ENCODE assay signal across 8 mouse cellular contexts in genomic region chr9:14613308-14614204, GRCm38 (mm10). TPM values are rescaled to one million over a fixed set of nuclear protein-coding genes. Genes with fewer than 3 reads are reported as not detected.
DNase-seq lines count a peak whose midpoint lies in the region; ATAC-seq lines count a peak whose summit lies in the region.

No protein-coding gene starts in this region.

- peak overlapping the region; percentile 91 for H3K4me3 ChIP-seq in heart, embryonic 11.5 days (ENCODE audit: low read depth, low read length)
- H3K4me3 ChIP-seq in embryonic facial prominence, embryonic 13.5 days: peak overlapping the region; percentile 91
- H3K4me3 ChIP-seq in intestine, embryonic 16.5 days (ENCODE audit: low read length): peak overlapping the region; percentile 87
- peak overlapping the region; percentile 90 for H3K4me3 ChIP-seq in midbrain, embryonic 12.5 days

- peak overlapping the region; percentile 63 for H3K4me2 ChIP-seq in heart, embryonic 11.5 days
- H3K4me2 ChIP-seq in embryonic facial prominence, embryonic 13.5 days: peak overlapping the region; percentile 75
- peak overlapping the region; percentile 77 for H3K4me2 ChIP-seq in intestine, embryonic 16.5 days (ENCODE audit: low read depth, low read length)
- H3K4me2 ChIP-seq in midbrain, embryonic 12.5 days (replicated peaks): peak overlapping the region; percentile 76

- H3K4me1 ChIP-seq in heart, embryonic 11.5 days (ENCODE audit: control insufficient read depth, insufficient read depth, low read length): peaks cover 44% of the 10 kb centered on the region
- H3K4me1 ChIP-seq in embryonic facial prominence, embryonic 13.5 days: peaks cover 59% of the 10 kb centered on the region
- H3K4me1 ChIP-seq in intestine, embryonic 16.5 days (ENCODE audit: control insufficient read depth, insufficient read depth, low read length): peaks cover 28% of the 10 kb centered on the region
- H3K4me1 ChIP-seq in midbrain, embryonic 12.5 days: peaks cover 33% of the 10 kb centered on the region

- intact Hi-C loops in heart, postnatal 14 days (cut with DNase I): loop anchor here (5.0 kb wide), 1 partner anchor 84 kb away; no protein-coding TSS in a partner anchor

- no peak for ATAC-seq in heart, embryonic 11.5 days (replicated peaks; ENCODE audit: insufficient number of reproducible peaks, low FRiP score, low TSS enrichment)
- no peak for ATAC-seq in embryonic facial prominence, embryonic 13.5 days (ENCODE audit: insufficient number of reproducible peaks, insufficient read depth, low FRiP score, low TSS enrichment, low read depth)
- no peak; the same call in 1 of the 2 replicates for ATAC-seq in intestine, embryonic 16.5 days
- no peak; the same call in 1 of the 2 replicates for ATAC-seq in midbrain, embryonic 12.5 days (ENCODE audit: low FRiP score, low read depth)

- 10% methylated on average over 15 of the region's 15 CpGs for WGBS in heart, embryonic 11.5 days (ENCODE audit: insufficient replicate concordance)
- WGBS in embryonic facial prominence, embryonic 13.5 days: 4% methylated on average over 15 of the region's 15 CpGs
- WGBS in intestine, embryonic 16.5 days: 7% methylated on average over 15 of the region's 15 CpGs
- 10% methylated on average over 15 of the region's 15 CpGs for WGBS in midbrain, embryonic 12.5 days

- no peaks in the 10 kb centered on the region for H3K9me3 ChIP-seq in heart, embryonic 11.5 days (replicated peaks; ENCODE audit: control insufficient read depth, low read length)
- H3K9me3 ChIP-seq in embryonic facial prominence, embryonic 13.5 days: no peaks in the 10 kb centered on the region
- H3K9me3 ChIP-seq in intestine, embryonic 16.5 days (ENCODE audit: control insufficient read depth, low read length): no peaks in the 10 kb centered on the region
- no peaks in the 10 kb centered on the region for H3K9me3 ChIP-seq in midbrain, embryonic 12.5 days

- H3K27me3 ChIP-seq in heart, embryonic 11.5 days (ENCODE audit: control insufficient read depth, insufficient read depth, low read length): no peaks in the 10 kb centered on the region
- no peaks in the 10 kb centered on the region for H3K27me3 ChIP-seq in embryonic facial prominence, embryonic 13.5 days
- no peaks in the 10 kb centered on the region for H3K27me3 ChIP-seq in intestine, embryonic 16.5 days (replicated peaks; ENCODE audit: control insufficient read depth, insufficient read depth, low read length)
- peaks cover 13% of the 10 kb centered on the region; the same call in 1 of the 2 replicates for H3K27me3 ChIP-seq in midbrain, embryonic 12.5 days

- DNase-seq in heart, postnatal 14 days: no peak
- no peak for DNase-seq in left cerebral cortex, adult 18-20 months (ENCODE audit: low spot score in 2 of 2)
- DNase-seq in thymus, postnatal 10 days (ENCODE audit: low spot score in 2 of 2): no peak
- no peak for DNase-seq in urinary bladder, postnatal 4 days (ENCODE audit: low spot score in 2 of 2)

- H3K9ac ChIP-seq in heart, embryonic 11.5 days (ENCODE audit: low read depth, low read length): peak overlapping the region; percentile 98
- H3K9ac ChIP-seq in embryonic facial prominence, embryonic 13.5 days: peak overlapping the region; percentile 99
- peak overlapping the region; percentile 92 for H3K9ac ChIP-seq in intestine, embryonic 16.5 days (ENCODE audit: low read depth, low read length)
- peak overlapping the region; percentile 98 for H3K9ac ChIP-seq in midbrain, embryonic 12.5 days (replicated peaks)

- no peaks in the 10 kb centered on the region for H3K36me3 ChIP-seq in heart, embryonic 11.5 days (ENCODE audit: control insufficient read depth, insufficient read depth, low read length)
- H3K36me3 ChIP-seq in embryonic facial prominence, embryonic 13.5 days: no peaks in the 10 kb centered on the region
- H3K36me3 ChIP-seq in intestine, embryonic 16.5 days (ENCODE audit: control insufficient read depth, insufficient read depth, low read length): no peaks in the 10 kb centered on the region
- no peaks in the 10 kb centered on the region for H3K36me3 ChIP-seq in midbrain, embryonic 12.5 days

- peak overlapping the region; percentile 94 for H3K27ac ChIP-seq in heart, embryonic 11.5 days (ENCODE audit: low read depth, low read length)
- peak overlapping the region; percentile 97 for H3K27ac ChIP-seq in embryonic facial prominence, embryonic 13.5 days
- peak overlapping the region; percentile 87 for H3K27ac ChIP-seq in intestine, embryonic 16.5 days (ENCODE audit: low read length)
- peak overlapping the region; percentile 75 for H3K27ac ChIP-seq in midbrain, embryonic 12.5 days (replicated peaks)

RNA-seq across cellular contexts. Expression of gene Amotl1, which starts 31.3 kb away (rescaled TPM):
- polyA plus RNA-seq in heart, embryonic 11.5 days (2014; fragmentation: Nextera tagmentation; extraction: Ambion mirVana): 21.3 and 23.8 TPM in 2 replicates
- total RNA-seq in heart, postnatal 14 days (2021): 10 to 100 TPM; 54.1 to 55.8 TPM
- polyA plus RNA-seq in embryonic facial prominence, embryonic 13.5 days (2015; fragmentation: Nextera tagmentation; extraction: Ambion mirVana): 35.4 and 35.5 TPM in 2 replicates
- polyA plus RNA-seq in intestine, embryonic 16.5 days (2015; fragmentation: Nextera tagmentation; extraction: Ambion mirVana): 8.1 and 8.4 TPM in 2 replicates
- polyA plus RNA-seq in midbrain, embryonic 12.5 days (2016; fragmentation: Nextera tagmentation; extraction: Ambion mirVana): 14.6 and 15.7 TPM in 2 replicates
- total RNA-seq in left cerebral cortex, adult 18-20 months (2021): 10 to 100 TPM; 18.3 to 19.8 TPM
